Mouse (Mus musculus) testis, adult 2 months (tissue): ENCODE measurements around the gene Numbl. TPM values are rescaled to one million over a fixed set of nuclear protein-coding genes. Genes with fewer than 3 reads are reported as not detected.
A peak's percentile ranks its signal among the peaks of the same experiment; 100 is the strongest.

Source experiments
- H3K27ac ChIP-seq: fragments of 200-500 bp; 2 replicates; pipeline ENCODE4 v1.5.1; 2012; ENCODE audit warnings: low read depth, low read length; ENCODE audit not compliant: control insufficient read depth, insufficient read depth
- H3K27me3 ChIP-seq: fragments of 200-500 bp; 2 replicates; pipeline ENCODE4 v1.6.1; 2012; ENCODE audit warnings: mild to moderate bottlenecking, low read length, moderate library complexity; ENCODE audit not compliant: control insufficient read depth, insufficient read depth
- H3K36me3 ChIP-seq: fragments of 200-500 bp; 2 replicates; pipeline ENCODE4 v1.6.1; 2012; ENCODE audit warnings: mild to moderate bottlenecking, low read length; ENCODE audit not compliant: control insufficient read depth, insufficient read depth
- H3K4me1 ChIP-seq: fragments of 200-500 bp; 2 replicates; pipeline ENCODE4 v1.6.1; 2012; ENCODE audit warnings: low read length; ENCODE audit not compliant: control insufficient read depth, insufficient read depth
- H3K4me3 ChIP-seq: fragments of 200-500 bp; 2 replicates; pipeline ENCODE4 v1.5.1; 2012; ENCODE audit warnings: low read depth, mild to moderate bottlenecking, low read length, moderate library complexity, mixed read lengths; ENCODE audit not compliant: control insufficient read depth
- CTCF ChIP-seq: fragments of 200-500 bp; IDR thresholded peaks from 2 replicates; pipeline ENCODE4 v1.5.1; 2012; ENCODE audit warnings: low read depth, mild to moderate bottlenecking, inconsistent platforms, low read length, moderate library complexity; ENCODE audit not compliant: control insufficient read depth, insufficient read depth, insufficient replicate concordance
- POLR2A ChIP-seq: fragments of 200-500 bp; IDR thresholded peaks from 2 replicates; pipeline ENCODE4 v1.6.1; 2012; ENCODE audit warnings: low read depth, mild to moderate bottlenecking, inconsistent platforms, low read length, moderate library complexity; ENCODE audit not compliant: control insufficient read depth
- polyA plus RNA-seq: library from polyadenylated mRNA; depleted of rRNA; stranded (reverse); fragments of >200 nt; gene quantifications from 2 replicates; pipeline ENCODE4 v1.2.3, GENCODE M21; 2012

The Numbl gene
- polyA plus RNA-seq, 1 experiment = 5.9 TPM

DNA sequence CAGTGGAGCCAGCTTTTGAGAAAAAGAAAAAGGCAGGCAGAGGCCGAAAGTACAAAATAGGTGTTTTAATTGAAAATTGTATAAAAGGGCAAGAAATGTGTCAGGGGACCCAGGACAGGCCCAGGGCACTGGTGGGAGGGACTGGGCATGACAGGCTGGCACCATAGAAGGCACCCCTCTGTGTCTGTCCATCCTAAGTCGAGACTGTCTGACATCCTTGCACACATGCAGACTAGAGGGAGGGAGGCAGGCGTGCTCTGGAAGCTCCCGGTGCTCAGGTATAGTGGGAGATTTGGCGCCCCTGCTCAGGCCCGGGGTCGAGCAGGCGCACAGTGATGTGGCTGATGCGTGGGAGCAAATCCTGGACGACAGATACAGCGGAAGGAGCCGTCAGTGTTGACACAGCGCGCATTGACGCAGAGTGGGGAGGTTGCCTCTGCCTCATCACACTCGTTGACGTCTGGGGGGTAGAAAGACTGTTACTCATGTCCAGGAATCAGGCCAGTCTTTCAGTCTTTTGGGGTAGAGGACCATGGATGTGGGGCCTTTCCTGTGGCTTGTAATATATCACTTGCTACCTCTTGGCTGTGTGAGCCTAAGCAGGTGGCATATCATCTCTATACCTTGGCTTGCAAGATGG is 47.0 kb downstream of the Numbl start:
- H3K4me1 ChIP-seq = peaks cover 20% of the 10 kb centered on the region
- no peak overlapping the region for H3K27ac ChIP-seq
- H3K4me3 ChIP-seq = no peak overlapping the region
- H3K27me3 ChIP-seq = no peaks in the 10 kb centered on the region
- TF ChIP-seq CTCF = no peak
- no peak for TF ChIP-seq POLR2A
- H3K36me3 ChIP-seq = no peaks in the 10 kb centered on the region

- TF ChIP-seq POLR2A = no peak
- TF ChIP-seq CTCF = peak; percentile 96
Observed at GRCm38 (mm10) chr7:27306161-27307160, 48.2 kb downstream of the Numbl start.

GRCm38 (mm10) chr7:27307551-27307950 is 49.3 kb downstream of the Numbl start:
- Histone ChIP-seq H3K27me3 (no peaks in the 10 kb centered on the region), H3K27ac (no peak overlapping the region), H3K4me3 (no peak overlapping the region), H3K4me1 (peaks cover 31% of the 10 kb centered on the region), H3K36me3 (no peaks in the 10 kb centered on the region)
- TF ChIP-seq POLR2A = no peak
- no peak for TF ChIP-seq CTCF

More at GRCm38 (mm10) chr7:27306161-27307160, 48.2 kb downstream of the Numbl start:
- Histone ChIP-seq H3K27me3 (no peaks in the 10 kb centered on the region), H3K27ac (no peak overlapping the region), H3K36me3 (no peaks in the 10 kb centered on the region), H3K4me1 (peaks cover 30% of the 10 kb centered on the region), H3K4me3 (peak overlapping the region; percentile 49)

DNA sequence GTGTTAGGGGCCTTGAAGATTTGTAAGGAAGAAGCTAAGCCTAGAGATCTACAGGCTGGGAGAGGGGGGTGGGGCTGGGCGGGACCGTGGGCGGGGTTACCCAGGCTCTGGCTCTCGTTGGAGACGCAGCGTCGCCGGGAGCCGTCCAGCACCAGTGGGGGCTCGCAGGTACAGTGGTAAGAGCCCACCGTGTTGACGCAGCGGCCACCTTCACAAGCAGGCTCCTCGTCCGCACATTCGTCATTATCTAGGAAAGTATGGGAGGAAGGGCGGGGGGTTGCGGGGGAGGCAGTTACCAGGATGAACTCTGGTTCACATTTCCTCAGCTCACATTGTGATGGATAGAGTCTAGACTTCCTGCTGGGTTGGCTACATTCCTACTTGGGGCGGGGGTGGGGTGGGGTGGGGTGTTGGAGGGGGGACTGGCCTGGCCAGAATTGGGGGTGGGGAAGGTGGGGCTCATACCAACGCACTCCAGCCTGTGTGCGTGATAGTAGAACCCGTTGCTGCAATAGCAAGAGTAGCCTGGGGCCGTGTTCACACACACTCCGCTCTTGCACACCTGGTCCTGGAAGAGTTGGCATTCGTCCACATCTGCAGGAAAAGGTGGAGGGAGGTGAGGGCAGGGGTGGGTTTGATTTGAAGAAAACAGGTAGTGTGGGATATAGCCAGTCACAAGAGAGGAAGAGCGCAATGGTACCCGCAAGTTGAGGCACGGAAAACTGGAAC is 50.8 kb downstream of the Numbl start:
- no peaks in the 10 kb centered on the region for H3K36me3 ChIP-seq
- H3K4me1 ChIP-seq = peaks cover 30% of the 10 kb centered on the region
- no peaks in the 10 kb centered on the region for H3K27me3 ChIP-seq
- no peak for TF ChIP-seq CTCF
- TF ChIP-seq POLR2A = no peak
- H3K4me3 ChIP-seq = no peak overlapping the region
- no peak overlapping the region for H3K27ac ChIP-seq

DNA sequence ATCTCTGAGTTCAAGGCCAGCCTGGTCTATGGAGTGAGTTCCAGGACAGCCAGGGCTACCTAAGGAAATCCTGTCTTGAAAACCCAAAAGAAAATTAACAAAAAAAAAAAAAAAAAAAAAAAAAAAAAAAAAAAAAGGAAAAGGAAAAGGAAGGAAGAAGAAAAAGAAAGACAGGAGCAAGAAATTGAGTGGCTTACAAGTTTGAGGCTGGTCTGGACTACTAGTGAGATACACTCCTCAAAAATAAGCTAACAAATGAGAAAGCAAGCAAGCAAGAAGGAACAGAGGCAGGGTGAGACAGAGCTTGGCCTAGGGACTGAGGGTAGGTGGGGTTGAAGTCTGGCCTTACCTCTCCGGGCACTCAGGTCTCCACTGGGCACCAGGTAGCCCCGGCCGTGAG is 51.6 kb downstream of the Numbl start:
- Histone ChIP-seq H3K4me3 (no peak overlapping the region), H3K27ac (no peak overlapping the region), H3K4me1 (peaks cover 30% of the 10 kb centered on the region), H3K36me3 (no peaks in the 10 kb centered on the region), H3K27me3 (no peaks in the 10 kb centered on the region)
- TF ChIP-seq CTCF = no peak
- TF ChIP-seq POLR2A = no peak

GRCm38 (mm10) chr7:27310306-27310705 is 52.1 kb downstream of the Numbl start:
- Histone ChIP-seq H3K27me3 (no peaks in the 10 kb centered on the region), H3K36me3 (no peaks in the 10 kb centered on the region), H3K27ac (no peak overlapping the region), H3K4me3 (peak overlapping the region; percentile 35), H3K4me1 (peaks cover 27% of the 10 kb centered on the region)
- TF ChIP-seq CTCF (no peak), POLR2A (no peak)

GRCm38 (mm10) chr7:27310996-27311535 is 52.8 kb downstream of the Numbl start:
- peak overlapping the region; percentile 6 for H3K4me3 ChIP-seq
- no peak overlapping the region for H3K27ac ChIP-seq
- no peaks in the 10 kb centered on the region for H3K27me3 ChIP-seq
- TF ChIP-seq CTCF = no peak
- TF ChIP-seq POLR2A = no peak
- H3K36me3 ChIP-seq = no peaks in the 10 kb centered on the region
- H3K4me1 ChIP-seq = peaks cover 23% of the 10 kb centered on the region
